Mouse (Mus musculus) forebrain, embryonic 10.5 days (tissue): ENCODE data around the gene Psmb8. TPM values are rescaled to one million over a fixed set of nuclear protein-coding genes. Genes with fewer than 3 reads are reported as not detected.

Experiments used
- DNase-seq: peaks from one replicate; pipeline ENCODE4 v3.0.0-alpha.2; 2017; ENCODE audit warnings: low spot score; ENCODE audit errors: extremely low spot score
- H3K27ac ChIP-seq: fragments of 300-500 bp; sonication (generic); 2 replicates; pipeline ENCODE4 v1.5.1; 2016; ENCODE audit warnings: mild to moderate bottlenecking
- H3K27me3 ChIP-seq: fragments of 300-500 bp; sonication (generic); 2 replicates; pipeline ENCODE4 v1.6.1; 2016; ENCODE audit warnings: mild to moderate bottlenecking; ENCODE audit not compliant: poor library complexity, severe bottlenecking
- H3K36me3 ChIP-seq: fragments of 300-500 bp; sonication (generic); replicated peaks from 2 replicates; pipeline ENCODE4 v1.6.1; 2016; ENCODE audit warnings: mild to moderate bottlenecking, moderate library complexity
- H3K4me1 ChIP-seq: fragments of 300-500 bp; sonication (generic); 2 replicates; pipeline ENCODE4 v1.6.1; 2016
- H3K4me3 ChIP-seq: fragments of 300-500 bp; sonication (generic); 2 replicates; pipeline ENCODE4 v1.5.1; 2016; ENCODE audit warnings: mild to moderate bottlenecking, moderate library complexity
- H3K9me3 ChIP-seq: fragments of 300-500 bp; sonication (generic); 2 replicates; pipeline ENCODE4 v1.6.1; 2016; ENCODE audit warnings: mild to moderate bottlenecking, moderate library complexity
- WGBS: fragments of 180-500 bp; shearing (Covaris S2); methylation state at CpG from one replicate; pipeline ENCODE4 v1.1.7; 2016; 5-methylcytosine and 5-hydroxymethylcytosine counted together
- polyA plus RNA-seq: library from polyadenylated mRNA; unstranded; fragments of >200 nt; fragmentation: Nextera tagmentation; extraction: Ambion mirVana; gene quantifications from 2 replicates; pipeline ENCODE4 v1.2.1, GENCODE M21; 2016

Psmb8 gene
- polyA plus RNA-seq, 1 experiment from 2014 or later, result 1.2 TPM

DNA sequence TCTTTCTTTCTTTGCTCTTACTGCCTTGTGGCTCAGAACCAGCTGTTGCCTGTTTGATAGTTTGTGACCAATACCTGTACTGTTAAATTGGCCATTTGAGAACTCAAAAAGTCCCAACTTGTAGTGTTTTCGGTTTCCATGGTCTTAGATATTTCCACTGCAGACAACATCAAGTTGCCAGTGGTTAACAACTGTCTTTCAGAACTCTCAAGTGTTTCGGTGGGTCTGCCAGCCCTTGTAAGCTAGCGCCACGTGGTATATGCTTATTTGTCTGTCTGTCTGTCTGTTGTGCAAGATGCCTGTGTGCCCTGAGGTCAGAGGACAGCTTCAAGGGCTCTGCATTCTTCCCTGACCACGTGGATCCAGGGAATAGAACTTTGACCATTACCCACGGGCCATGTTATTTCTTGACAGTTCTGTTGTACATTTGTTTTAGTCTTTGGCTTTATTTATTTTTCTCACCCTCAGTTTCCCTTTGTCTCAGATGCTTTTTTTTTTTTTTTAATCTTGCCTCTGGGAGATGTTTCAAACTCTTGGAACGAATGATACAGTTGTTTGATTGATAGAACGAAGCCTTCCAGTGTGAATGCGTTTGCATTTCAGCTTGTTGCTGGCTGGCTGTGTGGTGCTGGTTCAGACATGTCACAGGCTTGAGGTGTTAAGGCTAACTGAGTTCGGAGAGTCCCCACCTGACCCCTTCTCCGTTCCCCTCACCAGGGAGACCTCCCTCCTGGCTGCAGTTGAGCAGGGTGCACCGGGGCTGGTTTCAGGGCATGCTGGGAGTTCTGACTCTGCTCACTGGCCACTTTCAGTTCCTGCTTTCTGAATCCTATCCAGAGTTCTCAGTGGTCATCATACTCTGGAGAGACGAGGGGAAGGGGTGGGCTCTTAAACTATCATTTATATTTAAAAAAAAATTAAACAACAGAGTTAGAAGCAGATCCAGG lies 17.3 kb upstream of the Psmb8 start:
- WGBS, result 78% methylated on average over 13 of the region's 13 CpGs
- H3K4me1 ChIP-seq, result no peaks in the 10 kb centered on the region
- no peaks in the 10 kb centered on the region for H3K36me3 ChIP-seq
- no peak overlapping the region for H3K4me3 ChIP-seq
- peaks cover 7% of the 10 kb centered on the region; the same call in 1 of the 2 replicates for H3K9me3 ChIP-seq
- H3K27me3 ChIP-seq, result peaks cover 23% of the 10 kb centered on the region
- DNase-seq, result no peak
- no peak overlapping the region for H3K27ac ChIP-seq

DNA sequence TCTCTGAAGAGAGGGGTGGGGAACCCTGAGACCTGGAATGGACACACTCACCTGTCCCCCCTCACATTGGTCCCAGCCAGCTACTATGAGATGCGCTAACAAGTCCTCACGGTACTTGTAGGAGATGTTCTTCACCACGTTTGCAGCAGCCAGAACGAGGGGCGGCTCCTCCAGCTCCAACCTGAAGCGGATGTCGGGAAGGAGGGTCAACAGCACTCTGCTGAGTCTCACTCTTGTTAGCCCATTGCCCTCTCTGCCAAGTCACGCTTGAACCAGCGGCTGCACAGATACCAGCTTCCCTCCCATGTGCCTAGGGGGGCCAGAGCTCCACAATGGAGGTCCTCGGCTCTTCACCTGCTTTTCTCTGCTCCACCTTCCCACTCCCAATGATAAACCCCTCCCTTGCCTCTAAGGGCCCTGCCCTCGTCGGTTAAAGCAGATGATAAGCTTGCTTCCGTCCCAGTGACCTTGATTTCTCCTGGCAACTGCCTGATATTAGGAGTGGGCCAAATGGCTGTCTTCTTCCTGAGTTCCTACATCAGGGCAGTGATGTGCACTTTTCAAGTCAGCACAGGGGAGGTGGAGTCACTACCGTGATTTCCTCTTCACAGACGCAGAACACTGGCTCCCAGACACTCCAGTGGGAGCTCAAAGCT lies 13.8 kb upstream of the Psmb8 start:
- Histone ChIP-seq H3K4me1 (peaks cover 19% of the 10 kb centered on the region), H3K27me3 (peaks cover 58% of the 10 kb centered on the region), H3K27ac (no peak overlapping the region), H3K36me3 (no peaks in the 10 kb centered on the region), H3K9me3 (no peaks in the 10 kb centered on the region), H3K4me3 (no peak overlapping the region)
- no peak for DNase-seq
- 79% methylated on average over 15 of the region's 15 CpGs for WGBS

DNA sequence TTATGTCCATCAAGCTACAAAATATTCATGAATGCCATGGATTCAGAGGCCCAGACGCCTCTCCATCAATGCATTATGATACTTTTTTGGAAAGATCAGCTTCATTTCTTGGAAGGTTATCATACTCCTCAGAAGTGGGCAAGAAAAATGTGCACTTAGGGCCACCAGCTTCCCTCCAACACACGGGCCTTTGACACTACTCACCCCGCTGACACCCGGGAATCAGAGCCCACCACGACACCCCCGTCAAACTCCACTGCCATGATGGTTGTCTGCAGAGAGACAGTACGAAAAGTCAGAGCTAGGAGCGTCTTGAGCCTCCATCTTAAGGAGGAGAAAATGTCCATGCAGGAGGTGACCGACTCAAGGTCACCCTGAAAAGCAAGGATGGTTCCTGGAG lies 12.0 kb upstream of the Psmb8 start:
- no peak overlapping the region for H3K27ac ChIP-seq
- H3K36me3 ChIP-seq, result no peaks in the 10 kb centered on the region
- 88% methylated on average over 9 of the region's 9 CpGs for WGBS
- H3K4me1 ChIP-seq, result peaks cover 19% of the 10 kb centered on the region
- H3K27me3 ChIP-seq, result peaks cover 77% of the 10 kb centered on the region
- H3K9me3 ChIP-seq, result no peaks in the 10 kb centered on the region
- no peak for DNase-seq
- no peak overlapping the region for H3K4me3 ChIP-seq

DNA sequence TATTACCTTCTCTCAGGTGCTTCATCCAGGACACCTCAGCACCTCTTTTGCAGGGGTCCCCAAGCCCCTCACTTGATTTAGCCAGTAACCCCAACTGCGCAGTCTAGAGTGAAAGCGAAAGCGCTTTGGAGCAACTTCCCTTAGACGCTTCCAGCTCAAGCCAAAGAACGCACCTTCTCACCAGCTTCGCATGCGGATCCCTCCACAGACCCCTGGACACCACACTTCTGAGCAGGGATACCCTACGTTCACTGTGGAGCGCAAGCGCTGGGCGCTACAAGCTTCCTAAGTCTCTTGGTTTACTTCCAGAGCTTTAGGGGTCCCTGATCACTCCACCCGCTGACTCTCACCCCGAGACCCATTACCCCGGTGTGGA lies 10.6 kb upstream of the Psmb8 start:
- peaks cover 19% of the 10 kb centered on the region for H3K4me1 ChIP-seq
- H3K27me3 ChIP-seq, result peaks cover 90% of the 10 kb centered on the region
- WGBS, result 3% methylated on average over 14 of the region's 14 CpGs
- no peaks in the 10 kb centered on the region for H3K36me3 ChIP-seq
- peak overlapping the region; percentile 54; the same call in 1 of the 2 replicates for H3K27ac ChIP-seq
- H3K9me3 ChIP-seq, result no peaks in the 10 kb centered on the region
- H3K4me3 ChIP-seq, result peak overlapping the region; percentile 56
- DNase-seq, result peak; percentile 32

DNA sequence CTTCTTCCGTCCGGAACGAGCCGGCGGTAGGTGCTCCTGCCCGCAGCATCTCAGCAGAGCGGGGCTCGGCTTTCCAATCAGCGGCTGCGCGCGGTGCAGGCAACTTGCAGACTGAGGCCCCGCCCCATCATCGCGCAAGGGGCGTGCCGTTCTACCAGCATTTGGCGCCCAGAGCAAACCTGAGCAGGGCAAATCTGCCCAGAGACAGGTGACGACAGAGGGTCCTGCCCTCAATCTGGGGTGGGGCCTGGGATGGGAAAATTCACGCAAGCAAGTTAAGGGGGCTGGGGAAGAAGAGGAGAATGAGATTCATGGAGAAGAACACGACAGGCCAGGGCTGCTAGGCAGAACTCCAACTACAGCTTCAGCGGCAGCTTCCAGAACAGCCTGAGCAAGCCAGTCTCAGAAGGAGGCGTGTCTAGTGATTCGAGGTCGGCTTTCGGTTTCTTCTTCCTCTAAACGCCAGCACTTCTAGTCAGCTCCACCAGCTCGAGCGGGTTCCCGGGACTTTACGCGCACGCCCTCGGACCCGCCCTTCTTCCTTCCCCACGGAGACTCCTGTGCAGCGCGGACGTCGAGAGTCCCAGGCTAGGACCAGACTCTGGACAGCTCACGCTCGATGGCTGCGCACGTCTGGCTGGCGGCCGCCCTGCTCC lies 10.1 kb upstream of the Psmb8 start, which contains the start of the genes Tap1 and Psmb9:
TSS of gene Tap1 (plus strand) at position 293 of the 656 bp plus-strand sequence.
TSS of gene Psmb9 (minus strand) at position 504 of the 656 bp plus-strand sequence.
- WGBS, result under 1% methylated on average over 46 of the region's 46 CpGs
- H3K4me1 ChIP-seq, result peaks cover 19% of the 10 kb centered on the region
- peak; percentile 93 for DNase-seq
- no peaks in the 10 kb centered on the region for H3K36me3 ChIP-seq
- peak within 1 kb of the TSS; percentile 56 for H3K4me3 ChIP-seq
- H3K27me3 ChIP-seq, result peaks cover 95% of the 10 kb centered on the region
- no peaks in the 10 kb centered on the region for H3K9me3 ChIP-seq
- H3K27ac ChIP-seq, result peak within 1 kb of the TSS; percentile 54

DNA sequence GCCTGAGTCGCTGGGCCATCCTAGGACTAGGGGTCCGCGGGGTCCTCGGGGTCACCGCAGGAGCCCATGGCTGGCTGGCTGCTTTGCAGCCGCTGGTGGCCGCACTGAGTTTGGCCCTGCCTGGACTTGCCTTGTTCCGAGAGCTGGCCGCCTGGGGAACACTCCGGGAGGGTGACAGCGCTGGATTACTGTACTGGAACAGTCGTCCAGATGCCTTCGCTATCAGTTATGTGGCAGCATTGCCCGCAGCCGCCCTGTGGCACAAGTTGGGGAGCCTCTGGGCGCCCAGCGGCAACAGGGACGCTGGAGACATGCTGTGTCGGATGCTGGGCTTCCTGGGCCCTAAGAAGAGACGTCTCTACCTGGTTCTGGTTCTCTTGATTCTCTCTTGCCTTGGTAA lies 9.5 kb upstream of the Psmb8 start:
- no peaks in the 10 kb centered on the region for H3K9me3 ChIP-seq
- peak overlapping the region; percentile 56 for H3K4me3 ChIP-seq
- H3K4me1 ChIP-seq, result peaks cover 19% of the 10 kb centered on the region
- H3K36me3 ChIP-seq, result no peaks in the 10 kb centered on the region
- peak; percentile 37 for DNase-seq
- 3% methylated on average over 20 of the region's 20 CpGs for WGBS
- peaks cover 100% of the 10 kb centered on the region for H3K27me3 ChIP-seq
- peak overlapping the region; percentile 54 for H3K27ac ChIP-seq

DNA sequence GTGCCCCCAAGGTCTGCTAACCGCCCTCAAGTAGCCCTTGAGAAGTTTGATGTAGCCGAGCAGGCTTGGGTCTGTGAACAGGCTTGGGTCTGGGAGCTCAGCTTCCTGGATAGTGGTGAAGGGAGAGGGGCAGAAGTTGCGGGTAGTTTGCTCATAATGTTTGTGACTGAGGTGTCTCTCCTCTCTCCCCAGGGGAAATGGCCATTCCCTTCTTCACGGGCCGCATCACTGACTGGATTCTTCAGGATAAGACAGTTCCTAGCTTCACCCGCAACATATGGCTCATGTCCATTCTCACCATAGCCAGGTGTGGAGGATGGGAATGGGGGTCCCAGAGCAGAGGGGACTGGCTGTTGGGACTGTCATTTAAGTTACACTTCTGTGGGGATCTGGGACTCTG lies 8.5 kb upstream of the Psmb8 start:
- no peak overlapping the region for H3K27ac ChIP-seq
- WGBS, result 75% methylated on average over 6 of the region's 6 CpGs
- peaks cover 100% of the 10 kb centered on the region for H3K27me3 ChIP-seq
- H3K9me3 ChIP-seq, result no peaks in the 10 kb centered on the region
- no peak overlapping the region for H3K4me3 ChIP-seq
- no peak for DNase-seq
- no peaks in the 10 kb centered on the region for H3K36me3 ChIP-seq
- peaks cover 19% of the 10 kb centered on the region for H3K4me1 ChIP-seq

DNA sequence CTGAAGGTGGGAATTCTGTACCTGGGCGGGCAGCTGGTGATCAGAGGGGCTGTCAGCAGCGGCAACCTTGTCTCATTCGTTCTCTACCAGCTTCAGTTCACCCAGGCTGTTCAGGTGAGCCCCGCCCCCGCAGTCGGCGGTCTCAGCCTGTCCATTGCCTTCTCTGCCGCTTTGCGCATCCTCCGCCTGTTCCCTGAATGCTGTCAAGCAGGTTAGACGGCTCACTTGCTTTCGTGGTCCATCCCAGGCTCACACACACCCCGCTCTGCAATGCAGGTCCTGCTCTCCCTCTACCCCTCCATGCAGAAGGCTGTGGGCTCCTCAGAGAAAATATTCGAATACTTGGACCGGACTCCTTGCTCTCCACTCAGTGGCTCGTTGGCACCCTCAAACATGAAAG lies 4.7 kb upstream of the Psmb8 start:
- Histone ChIP-seq H3K27me3 (peaks cover 100% of the 10 kb centered on the region), H3K4me3 (no peak overlapping the region), H3K27ac (no peak overlapping the region), H3K36me3 (no peaks in the 10 kb centered on the region), H3K4me1 (peaks cover 20% of the 10 kb centered on the region), H3K9me3 (no peaks in the 10 kb centered on the region)
- DNase-seq, result no peak
- 26% methylated on average over 16 of the region's 16 CpGs for WGBS

DNA sequence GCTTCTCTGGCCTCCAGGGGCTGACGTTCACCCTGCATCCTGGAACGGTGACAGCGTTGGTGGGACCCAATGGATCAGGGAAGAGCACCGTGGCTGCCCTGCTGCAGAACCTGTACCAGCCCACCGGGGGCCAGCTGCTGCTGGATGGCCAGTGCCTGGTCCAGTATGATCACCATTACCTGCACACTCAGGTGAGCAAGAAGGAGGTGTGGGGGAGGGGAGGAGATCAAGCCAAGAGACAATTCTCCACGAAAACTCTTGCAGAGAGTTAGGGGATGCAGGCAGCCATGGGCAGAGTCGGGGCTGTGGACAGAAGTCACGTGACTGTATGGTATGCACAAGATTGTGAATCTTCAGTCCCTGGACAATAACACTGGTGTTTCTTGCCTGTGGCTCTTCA lies 4.1 kb upstream of the Psmb8 start:
- Histone ChIP-seq H3K36me3 (no peaks in the 10 kb centered on the region), H3K27ac (no peak overlapping the region), H3K4me1 (peaks cover 22% of the 10 kb centered on the region), H3K27me3 (peaks cover 100% of the 10 kb centered on the region), H3K9me3 (no peaks in the 10 kb centered on the region), H3K4me3 (no peak overlapping the region)
- no peak for DNase-seq
- WGBS, result 63% methylated on average over 8 of the region's 8 CpGs

DNA sequence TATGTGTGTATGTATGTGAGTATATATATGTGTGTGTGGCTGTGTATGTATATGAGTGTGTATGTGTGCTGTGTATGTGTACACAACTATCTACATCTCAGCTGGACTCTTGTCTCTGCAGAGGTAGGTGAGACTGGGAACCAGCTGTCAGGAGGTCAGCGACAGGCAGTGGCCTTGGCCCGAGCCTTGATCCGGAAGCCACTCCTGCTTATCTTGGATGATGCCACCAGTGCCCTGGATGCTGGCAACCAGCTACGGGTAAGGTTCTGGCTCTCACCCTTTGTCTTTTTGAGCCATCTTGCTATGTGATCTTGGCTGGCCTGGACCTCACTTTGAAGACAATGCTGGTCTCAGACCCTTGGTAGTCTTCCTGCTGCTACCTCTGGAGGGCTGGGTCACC lies 2.8 kb upstream of the Psmb8 start:
- Histone ChIP-seq H3K36me3 (no peaks in the 10 kb centered on the region), H3K27me3 (peaks cover 99% of the 10 kb centered on the region), H3K4me1 (peaks cover 22% of the 10 kb centered on the region), H3K4me3 (no peak overlapping the region), H3K9me3 (no peaks in the 10 kb centered on the region), H3K27ac (no peak overlapping the region)
- WGBS, result 85% methylated on average over 4 of the region's 4 CpGs
- DNase-seq, result no peak

DNA sequence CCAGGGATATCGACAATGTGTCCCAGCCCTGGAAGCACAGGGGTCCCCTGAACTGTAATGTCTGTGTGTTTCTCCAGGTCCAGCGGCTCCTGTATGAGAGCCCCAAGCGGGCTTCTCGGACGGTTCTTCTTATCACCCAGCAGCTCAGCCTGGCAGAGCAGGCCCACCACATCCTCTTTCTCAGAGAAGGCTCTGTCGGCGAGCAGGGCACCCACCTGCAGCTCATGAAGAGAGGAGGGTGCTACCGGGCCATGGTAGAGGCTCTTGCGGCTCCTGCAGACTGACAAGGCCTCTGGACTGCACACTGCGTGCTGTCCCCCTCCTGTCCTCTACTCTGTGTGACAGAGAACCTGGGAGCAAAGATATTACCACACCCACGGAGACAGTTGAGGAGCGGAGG lies 1.0 kb upstream of the Psmb8 start:
- H3K36me3 ChIP-seq, result no peaks in the 10 kb centered on the region

DNA sequence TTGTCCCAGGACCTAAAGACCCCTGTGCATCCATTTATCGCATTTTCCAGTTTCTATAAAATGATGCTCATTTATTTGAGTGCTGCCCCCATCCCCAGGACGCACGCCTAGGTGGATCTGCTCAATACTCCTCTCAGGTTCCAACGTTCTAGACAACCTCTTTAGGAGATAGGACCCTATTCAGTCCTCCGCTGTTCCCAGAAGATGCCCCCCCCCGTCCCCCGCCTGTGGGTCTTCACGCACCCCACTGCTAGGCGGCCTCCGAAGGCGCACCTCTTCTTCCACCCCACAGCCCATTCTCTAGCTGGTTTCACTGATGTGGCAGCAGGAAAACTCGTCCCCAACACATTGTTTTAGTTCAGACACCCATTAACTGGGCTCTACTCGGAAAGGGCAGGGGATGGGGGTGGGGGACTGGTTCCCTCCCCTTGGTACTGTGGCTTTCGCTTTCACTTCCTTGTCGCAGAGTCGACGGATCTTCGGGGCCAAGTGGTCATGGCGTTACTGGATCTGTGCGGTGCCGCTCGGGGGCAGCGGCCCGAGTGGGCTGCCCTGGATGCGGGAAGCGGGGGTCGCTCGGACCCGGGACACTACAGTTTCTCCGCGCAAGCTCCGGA lies 491 bp downstream of the Psmb8 start:
- H3K4me1 ChIP-seq, result peaks cover 22% of the 10 kb centered on the region
- H3K36me3 ChIP-seq, result no peaks in the 10 kb centered on the region
- no peak overlapping the region for H3K27ac ChIP-seq
- peak overlapping the region; percentile 44 for H3K4me3 ChIP-seq
- under 1% methylated on average over 32 of the region's 32 CpGs for WGBS
- H3K27me3 ChIP-seq, result peaks cover 94% of the 10 kb centered on the region
- H3K9me3 ChIP-seq, result no peaks in the 10 kb centered on the region
- DNase-seq, result no peak

More for the DNA sequence above, 1.0 kb upstream of the Psmb8 start:
- Histone ChIP-seq H3K9me3 (no peaks in the 10 kb centered on the region), H3K4me1 (peaks cover 22% of the 10 kb centered on the region), H3K27me3 (peaks cover 99% of the 10 kb centered on the region), H3K4me3 (no peak overlapping the region), H3K27ac (no peak overlapping the region)
- WGBS, result 26% methylated on average over 12 of the region's 12 CpGs
- no peak for DNase-seq
